Mouse (Mus musculus) retina, embryonic 14.5 days (tissue): ENCODE measurements around the gene Etnk2.

Experiments used
- DNase-seq: peaks from one replicate; pipeline ENCODE4 v3.0.0-alpha.2; 2015; ENCODE audit warnings: low spot score

The Etnk2 gene

DNA sequence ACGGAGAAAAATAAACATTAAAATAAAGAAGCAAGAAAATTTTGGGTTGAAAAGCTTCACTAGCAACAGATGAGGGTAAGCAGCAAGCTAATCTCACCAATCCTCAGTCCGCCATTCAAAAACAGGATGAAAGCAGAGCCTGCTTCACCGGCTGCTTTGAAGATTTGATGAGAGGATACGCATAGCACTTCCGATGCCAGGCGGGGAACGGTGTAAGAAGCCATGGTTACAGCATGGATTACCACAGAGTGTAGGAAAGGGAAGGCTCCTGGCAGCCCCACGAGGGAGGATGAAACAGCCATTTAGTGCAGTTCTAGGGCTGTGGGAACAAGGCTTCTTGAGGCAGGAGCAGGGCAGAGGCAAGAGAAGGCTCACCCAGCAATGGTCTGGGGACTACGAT lies 11.6 kb upstream of the Etnk2 start:
- no peak for DNase-seq

GRCm38 (mm10) chr1:133353371-133353809 lies 10.0 kb upstream of the Etnk2 start:
- DNase-seq: peak; percentile 85

- DNase-seq: no peak
Observed at GRCm38 (mm10) chr1:133355469-133355868, 7.9 kb upstream of the Etnk2 start.

DNA sequence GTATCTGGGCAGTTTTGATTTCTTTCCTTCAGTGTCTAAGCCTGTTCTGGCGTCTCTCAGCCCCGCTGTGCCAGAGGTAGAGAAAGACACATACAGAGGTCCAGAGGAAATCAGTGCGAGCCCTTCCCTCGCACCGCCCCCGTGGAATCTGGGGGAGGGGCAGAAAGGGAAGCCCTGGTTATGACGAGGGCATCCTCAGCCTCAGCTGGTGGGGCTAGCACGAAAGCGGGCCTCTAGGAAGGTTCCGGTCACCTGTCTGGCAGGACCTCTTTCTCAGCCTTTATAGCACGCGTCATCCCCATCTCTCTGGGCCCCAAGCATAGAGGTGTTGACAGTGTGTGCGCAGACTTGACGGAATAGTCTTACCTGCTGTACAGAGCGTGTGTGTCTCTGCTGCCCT lies 7.5 kb upstream of the Etnk2 start:
- DNase-seq: no peak

GRCm38 (mm10) chr1:133356330-133356729 lies 7.0 kb upstream of the Etnk2 start:
- DNase-seq: no peak

- no peak for DNase-seq
Observed at GRCm38 (mm10) chr1:133361006-133361405, 2.4 kb upstream of the Etnk2 start.

- DNase-seq: no peak
Observed at GRCm38 (mm10) chr1:133362103-133362502, 1.3 kb upstream of the Etnk2 start.

DNA sequence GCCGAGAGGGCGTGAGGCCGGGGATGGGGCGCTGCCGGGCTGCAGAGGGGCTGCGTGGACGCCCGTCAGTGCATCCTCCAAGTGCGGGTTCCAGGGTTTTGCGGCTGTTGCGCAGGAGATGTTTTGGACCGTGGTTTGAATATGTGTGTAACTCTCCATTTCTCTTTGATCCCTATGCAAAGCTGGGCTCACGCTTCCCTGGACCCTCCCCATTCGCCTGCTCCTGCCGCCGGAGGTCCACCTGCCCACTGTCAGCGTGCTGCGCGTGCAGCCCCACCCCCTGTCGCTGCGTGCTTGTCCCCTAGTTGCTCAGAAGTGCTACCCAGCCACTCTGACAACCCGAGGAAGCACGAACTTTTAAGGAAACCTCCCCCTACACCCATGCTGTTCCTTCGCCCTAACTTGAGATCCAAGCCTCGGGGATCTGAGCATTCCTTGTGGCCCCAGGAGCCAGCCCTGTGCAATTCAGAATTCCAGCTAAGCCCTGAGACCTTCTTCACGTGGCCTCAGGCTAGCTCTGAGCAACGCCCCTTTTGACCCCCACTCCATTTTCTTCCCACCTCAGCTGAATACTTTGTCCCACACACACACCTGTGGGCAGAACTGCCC lies 754 bp downstream of the Etnk2 start:
- DNase-seq: peak; percentile 50

DNA sequence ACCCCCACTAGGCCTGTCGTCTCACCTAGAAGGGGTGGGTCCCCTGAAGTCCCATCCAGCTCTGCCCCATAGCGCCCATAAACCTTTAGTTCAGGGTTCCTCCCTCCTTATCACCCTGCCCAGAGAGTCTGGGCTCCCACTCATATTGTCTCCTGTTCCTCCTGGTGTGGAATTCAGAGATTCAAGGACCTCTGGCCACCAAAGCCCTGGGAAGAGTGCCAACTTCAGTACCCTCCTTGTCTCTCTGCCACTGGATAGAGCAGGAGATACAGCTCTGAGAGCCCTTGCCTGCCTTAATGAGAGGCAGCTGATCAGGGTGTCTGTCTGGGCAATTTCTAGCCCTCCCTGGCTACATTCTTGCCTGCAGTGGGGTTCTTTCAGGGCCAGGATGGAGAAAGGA lies 1.5 kb downstream of the Etnk2 start:
- no peak for DNase-seq

GRCm38 (mm10) chr1:133366951-133367605 lies 3.7 kb downstream of the Etnk2 start:
- DNase-seq: no peak

DNA sequence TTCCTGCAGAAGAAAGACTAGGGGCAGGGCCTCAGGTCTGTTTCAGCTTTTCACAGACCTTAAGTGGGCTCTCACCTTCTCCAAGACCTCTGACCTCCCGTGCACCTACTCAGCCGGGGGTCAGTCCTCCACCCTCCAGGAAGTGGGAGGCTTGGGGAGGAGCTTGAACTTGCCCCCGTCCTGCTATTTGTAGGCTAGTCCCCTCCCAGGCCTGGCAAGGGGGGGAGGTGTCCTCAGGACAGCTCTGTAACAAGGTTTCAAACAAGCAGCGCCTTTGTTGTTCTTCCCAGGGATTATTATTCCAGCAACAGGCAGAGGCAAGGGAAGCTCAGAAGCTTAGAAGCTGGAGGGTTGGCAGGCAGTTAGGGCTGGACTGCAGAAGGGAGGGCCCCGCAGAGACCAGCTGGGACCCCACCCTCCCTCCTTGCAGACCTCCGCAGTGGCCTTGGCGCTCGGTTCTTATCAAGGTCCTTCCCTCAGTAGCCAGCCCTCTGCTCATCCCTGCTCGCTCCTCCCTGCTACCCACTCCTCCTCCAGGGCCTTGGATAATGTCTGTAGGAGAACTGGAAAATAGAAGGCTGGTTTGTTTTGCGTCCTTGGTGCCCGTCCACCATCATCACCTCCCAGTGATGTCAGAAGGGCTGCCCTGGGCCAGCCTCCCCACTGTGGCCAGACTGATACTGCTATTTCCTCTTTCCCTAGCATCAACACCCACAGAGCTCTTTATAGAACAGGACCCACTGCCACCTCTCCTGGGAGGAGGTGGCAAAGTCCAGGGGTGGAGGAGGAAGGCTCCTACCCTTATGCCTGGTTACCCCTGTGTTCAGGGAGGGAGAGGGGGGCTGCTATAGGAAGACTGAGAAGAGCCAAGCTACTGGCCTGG lies 4.5 kb downstream of the Etnk2 start:
- DNase-seq: no peak

DNA sequence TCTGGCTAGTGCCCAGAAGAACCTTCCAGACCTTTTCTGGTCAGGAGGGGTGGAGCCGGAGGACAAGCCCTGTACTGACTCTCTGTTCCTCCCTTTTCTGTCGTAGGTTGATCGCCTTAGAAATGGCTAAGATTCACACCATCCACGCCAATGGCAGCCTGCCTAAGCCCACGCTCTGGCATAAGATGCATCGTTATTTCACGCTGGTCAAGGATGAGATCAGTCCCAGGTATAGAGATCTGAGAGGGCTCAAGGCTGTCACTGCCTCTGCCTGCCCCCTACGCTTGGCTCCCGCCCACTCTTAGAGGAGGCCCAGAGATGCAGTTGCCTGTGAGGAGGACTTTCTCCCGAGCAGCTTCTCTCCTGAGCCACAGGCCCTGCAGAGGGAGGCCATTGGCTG lies 5.3 kb downstream of the Etnk2 start:
- no peak for DNase-seq

DNA sequence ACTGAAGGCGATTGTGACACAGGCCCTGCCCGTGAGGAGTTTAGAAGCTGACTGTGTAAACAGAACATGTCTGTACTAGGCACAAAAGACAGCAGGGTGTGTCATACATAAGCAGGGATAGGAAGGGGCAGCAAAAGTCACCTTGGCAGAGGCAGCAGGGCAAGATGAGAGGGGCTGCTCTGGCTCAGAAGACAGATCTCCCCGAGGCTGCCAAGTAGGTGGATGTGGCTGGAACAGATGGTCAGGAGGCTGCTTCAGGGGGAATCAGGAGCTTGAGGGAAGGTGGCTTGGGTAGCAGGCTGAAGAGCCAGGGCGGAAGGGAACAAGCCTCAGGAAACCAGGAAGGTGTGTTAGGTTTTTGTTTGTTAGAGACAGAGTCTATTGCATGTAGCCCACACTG lies 7.0 kb downstream of the Etnk2 start:
- no peak for DNase-seq

- no peak for DNase-seq
Observed at GRCm38 (mm10) chr1:133371431-133371830, 8.1 kb downstream of the Etnk2 start.

DNA sequence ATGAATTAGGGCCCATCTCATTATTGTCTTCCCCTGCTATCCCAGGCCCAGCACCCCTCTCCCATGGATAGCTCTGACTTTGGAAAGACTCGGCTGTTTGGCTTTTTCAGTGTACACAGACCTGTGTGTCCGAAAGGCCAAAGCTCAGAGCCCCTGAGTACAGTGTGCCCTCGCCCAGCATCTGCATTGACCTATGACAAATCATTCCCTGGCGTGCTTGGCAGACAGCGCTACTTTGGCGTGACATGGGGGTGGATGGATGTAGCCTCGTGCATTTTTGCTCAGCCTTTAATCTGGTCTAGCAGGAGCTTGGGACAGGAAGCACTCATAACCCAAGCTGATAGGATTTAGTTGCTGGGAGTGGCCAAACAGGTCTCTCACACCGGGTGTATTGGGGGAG lies 8.7 kb downstream of the Etnk2 start:
- DNase-seq: no peak

DNA sequence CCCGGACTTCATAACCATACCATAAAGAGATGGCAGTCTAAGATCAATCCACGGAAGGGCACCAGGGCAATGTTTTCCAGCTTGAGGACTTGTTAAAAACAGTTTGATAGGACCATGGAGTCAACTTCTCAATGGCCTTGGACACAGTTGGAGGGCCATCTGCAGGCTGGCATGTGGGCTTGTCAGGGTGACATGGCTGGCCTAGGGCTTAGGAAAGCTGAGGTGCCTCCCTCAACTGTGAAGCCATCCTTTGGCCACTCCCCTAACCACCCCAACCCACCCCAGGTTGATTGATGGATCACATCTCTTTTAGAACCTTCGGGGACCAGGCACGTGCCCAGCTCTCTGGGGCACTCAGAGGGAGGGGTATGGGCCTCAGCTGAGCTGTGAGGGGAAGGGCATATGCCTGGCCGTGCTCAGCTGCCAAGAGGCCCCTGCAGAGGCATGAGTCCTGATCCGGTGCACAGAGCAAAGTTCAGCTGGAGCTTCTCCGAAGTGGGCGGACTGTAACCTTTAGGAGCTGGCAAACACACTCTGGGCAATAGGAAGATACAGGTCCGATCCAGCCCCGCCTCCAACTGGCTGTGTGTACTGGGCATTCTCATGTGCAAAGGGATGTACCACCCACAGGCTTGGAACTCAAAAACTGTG lies 12.4 kb downstream of the Etnk2 start:
- DNase-seq: no peak

- no peak for DNase-seq
Observed at GRCm38 (mm10) chr1:133377547-133377946, 14.2 kb downstream of the Etnk2 start.

DNA sequence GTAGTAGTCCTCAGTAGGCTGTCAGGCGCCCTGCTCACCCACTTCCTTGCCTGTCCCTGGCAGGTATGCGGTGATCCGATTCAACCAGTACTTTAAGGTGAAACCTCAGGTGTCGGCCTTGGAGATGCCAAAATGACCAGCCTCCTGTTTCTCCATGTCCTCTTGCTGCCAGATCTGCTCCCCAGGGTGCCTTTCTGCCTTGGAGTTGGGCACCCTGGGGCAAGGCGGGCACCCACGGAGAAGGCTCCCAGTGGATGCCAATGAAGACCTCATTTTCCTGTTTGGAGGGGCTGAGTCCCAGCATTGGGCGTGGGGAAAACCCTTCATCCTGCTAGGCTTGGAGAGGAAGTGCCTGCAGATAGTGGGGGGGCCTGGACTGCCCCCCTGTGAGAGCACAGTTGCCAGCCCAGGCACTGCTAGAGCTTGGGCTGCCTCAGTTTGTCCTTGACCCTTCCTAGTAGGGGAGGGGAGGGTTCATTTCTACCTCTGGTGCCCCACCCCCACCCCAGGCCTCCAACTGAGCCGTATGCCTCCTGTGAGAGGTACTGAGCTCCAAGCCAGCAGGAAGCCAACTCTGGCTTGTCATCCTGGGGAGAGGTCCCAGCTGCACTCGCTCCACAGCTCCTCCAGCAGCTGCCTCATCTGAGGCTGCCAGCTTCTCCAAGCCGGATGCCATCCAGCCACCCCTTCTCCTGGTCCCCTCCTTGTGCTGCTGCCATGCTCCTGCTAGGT lies 16.0 kb downstream of the Etnk2 start:
- DNase-seq: no peak

GRCm38 (mm10) chr1:133379986-133380320 lies 16.6 kb downstream of the Etnk2 start:
- no peak for DNase-seq

DNA sequence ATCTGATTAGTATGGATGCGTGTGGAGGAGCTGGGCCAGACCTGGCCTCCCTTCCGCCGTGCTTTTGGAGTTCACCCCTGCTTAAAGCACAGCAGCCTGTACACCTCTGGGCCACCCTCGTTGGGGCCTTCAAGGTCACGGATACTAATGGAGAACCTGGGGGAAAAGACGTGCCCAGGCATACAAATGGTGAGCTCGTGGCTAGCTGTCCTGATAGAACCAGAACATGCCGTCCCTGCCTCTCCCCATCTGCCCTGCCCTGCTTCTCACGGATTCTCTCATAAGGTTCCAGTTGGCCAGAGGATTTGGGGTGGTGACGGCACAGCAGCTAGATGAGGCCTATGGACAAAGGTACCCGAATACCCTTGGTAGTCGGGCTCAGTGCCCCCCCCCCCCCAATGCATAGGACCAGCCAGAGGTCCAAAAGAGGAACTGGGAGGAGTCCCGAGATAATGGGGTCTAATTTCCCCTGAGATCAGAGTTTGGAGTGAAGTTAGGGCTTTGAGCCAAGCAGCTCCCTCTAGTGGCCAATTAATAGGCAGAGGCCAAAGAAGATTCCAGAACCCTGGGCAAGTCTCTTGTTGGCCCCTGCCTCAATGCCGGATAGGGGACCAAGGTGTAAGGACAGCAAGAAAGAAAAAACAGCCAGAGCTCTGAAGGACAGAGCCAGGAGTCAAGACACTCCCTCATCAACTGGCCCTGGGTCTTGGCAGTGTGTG lies 17.1 kb downstream of the Etnk2 start:
- peak; percentile 86 for DNase-seq

- DNase-seq: peak; percentile 93
Observed at GRCm38 (mm10) chr1:133382008-133382407, 18.6 kb downstream of the Etnk2 start.
